Comparison of ENCODE assay signal across 17 mouse cellular contexts in genomic region chr13:43539409-43539808, GRCm38 (mm10). TPM values are rescaled to one million over a fixed set of nuclear protein-coding genes. Genes with fewer than 3 reads are reported as not detected.
DNase-seq lines count a peak whose midpoint lies in the region; ATAC-seq and TF ChIP-seq lines count a peak whose summit lies in the region.
"Had no signal": no experiment of that assay in that cellular context is flagged by ENCODE, and none has a peak within 500 bp of the region (broad histone marks: within the 10 kb centered on the region; RNA-seq: fewer than 3 reads in every experiment).

No protein-coding gene starts in this region.

- H3K36me3 ChIP-seq in kidney, embryonic 14.5 days (ENCODE audit: control insufficient read depth, insufficient read depth, low read length) = peaks cover 7% of the 10 kb centered on the region

- no peaks in the 10 kb centered on the region for H3K27me3 ChIP-seq in kidney, embryonic 14.5 days (ENCODE audit: control insufficient read depth, insufficient read depth, low read length)
- H3K27me3 ChIP-seq: midbrain, embryonic 13.5 days had no signal

- WGBS in kidney, embryonic 14.5 days = 87% methylated on average over 3 of the region's 3 CpGs

- no peaks in the 10 kb centered on the region for H3K4me1 ChIP-seq in kidney, embryonic 14.5 days (ENCODE audit: control insufficient read depth, insufficient read depth, low read length)

- TF ChIP-seq POLR2A in brain, embryonic 14.5 days (IDR thresholded peaks at IDR 0.05; ENCODE audit: borderline replicate concordance, extremely low read depth, insufficient read depth, insufficient read length, poor library complexity, severe bottlenecking) = no peak

- ATAC-seq in kidney, embryonic 14.5 days (ENCODE audit: low FRiP score, low TSS enrichment) = no peak
- ATAC-seq in granulocyte monocyte progenitor cell, adult 5-6 weeks (replicated peaks; ENCODE audit: poor library complexity, severe bottlenecking) = no peak
- ATAC-seq: activated CD4-positive, CD25-positive, alpha-beta regulatory T cell, adult 4 months; inflammation-experienced regulatory T-cells, adult 6 months; midbrain, embryonic 13.5 days had no signal

- H3K27ac ChIP-seq in kidney, embryonic 14.5 days (ENCODE audit: low read depth, low read length) = no peak overlapping the region
- H3K27ac ChIP-seq: liver, embryonic 14.5 days; macrophage; midbrain, embryonic 13.5 days; stomach, postnatal 0 days had no signal

- no peak overlapping the region for H3K4me3 ChIP-seq in kidney, embryonic 14.5 days (ENCODE audit: low read length)
- H3K4me3 ChIP-seq: midbrain, embryonic 13.5 days had no signal

- H3K4me2 ChIP-seq in kidney, embryonic 14.5 days (replicated peaks; ENCODE audit: low read depth, low read length) = no peak overlapping the region
- H3K4me2 ChIP-seq: midbrain, embryonic 13.5 days had no signal

- no peak for TF ChIP-seq CTCF in brain, embryonic 14.5 days (IDR thresholded peaks at IDR 0.05; ENCODE audit: borderline replicate concordance, extremely low read depth, insufficient read depth, insufficient read length)

- peak; percentile 40 for DNase-seq in adrenal gland, postnatal 14 days
- DNase-seq in adrenal gland, postnatal 4 days (ENCODE audit: low spot score in 2 of 2) = no peak
- peak; percentile 67 for DNase-seq in kidney, adult 11 months
- DNase-seq in brain, embryonic 14.5 days (ENCODE audit: low read depth) = peak; percentile 30
- peak; percentile 77 for DNase-seq in kidney, postnatal 14 days
- DNase-seq in ovary, postnatal 14 days (ENCODE audit: low spot score) = no peak
- DNase-seq: cerebellum, adult 9-11 months; right cerebral cortex, adult 18-20 months; thymus, postnatal 25 days had no signal

- H3K9ac ChIP-seq in kidney, embryonic 14.5 days (ENCODE audit: low read depth, low read length) = no peak overlapping the region
- H3K9ac ChIP-seq: liver, embryonic 14.5 days; midbrain, embryonic 13.5 days had no signal

- no peaks in the 10 kb centered on the region for H3K9me3 ChIP-seq in kidney, embryonic 14.5 days (ENCODE audit: control insufficient read depth, low read length)
- H3K9me3 ChIP-seq: midbrain, embryonic 13.5 days had no signal

RNA-seq across cellular contexts. Expression of gene Mcur1, which starts 20.6 kb away (rescaled TPM):
- 65.5 and 66.1 TPM in 2 replicates for total RNA-seq in adrenal gland, postnatal 14 days (2021)
- total RNA-seq in adrenal gland, postnatal 4 days (2021) = 10 to 100 TPM; 36.5 to 38.1 TPM
- 12.8 and 21.5 TPM in 2 replicates for polyA plus RNA-seq in kidney, embryonic 14.5 days (2014; fragmentation: Nextera tagmentation; extraction: Ambion mirVana)
- polyA plus RNA-seq in brain, embryonic 14.5 days (2012; rRNA removed) = 9.2 and 10.0 TPM in 2 replicates
- total RNA-seq in granulocyte monocyte progenitor cell, adult 5-6 weeks (2014; fragmentation: Nextera tagmentation) = 17.1 and 19.3 TPM in 2 replicates
- total RNA-seq in granulocyte monocyte progenitor cell, adult 5-6 weeks (2017) = 12.4 TPM in 2 replicates

RNA-seq across cellular contexts. Expression of gene Ranbp9, which starts 58.3 kb away (rescaled TPM):
- total RNA-seq in adrenal gland, postnatal 14 days (2021) = 57.1 and 74.2 TPM in 2 replicates
- 10 to 100 TPM; 57.0 to 62.2 TPM for total RNA-seq in adrenal gland, postnatal 4 days (2021)
- 15.1 and 21.1 TPM in 2 replicates for polyA plus RNA-seq in kidney, embryonic 14.5 days (2014; fragmentation: Nextera tagmentation; extraction: Ambion mirVana)
- 42.6 and 49.5 TPM in 2 replicates for polyA plus RNA-seq in brain, embryonic 14.5 days (2012; rRNA removed)
- total RNA-seq in granulocyte monocyte progenitor cell, adult 5-6 weeks (2014; fragmentation: Nextera tagmentation) = 41.5 and 46.1 TPM in 2 replicates
- 56.4 and 84.0 TPM in 2 replicates for total RNA-seq in granulocyte monocyte progenitor cell, adult 5-6 weeks (2017)

Comparison
In these comparisons a context has a peak if more than half of its experiments do, and no peak if none do; other contexts are left out.
1. DNase-seq: peak in adrenal gland, postnatal 14 days (single experiment), kidney, adult 11 months (single experiment), brain, embryonic 14.5 days (single experiment) and kidney, postnatal 14 days (single experiment); none in adrenal gland, postnatal 4 days (0 of 2) and ovary, postnatal 14 days (single experiment).